Mouse (Mus musculus) myocyte (in vitro differentiated cells): ENCODE data around the gene Atp1b2. TPM values are rescaled to one million over a fixed set of nuclear protein-coding genes. Genes with fewer than 3 reads are reported as not detected.

Source experiments
- H3K27me3 ChIP-seq: one replicate; pipeline ENCODE4 v1.6.1; 2011; ENCODE audit not compliant: control insufficient read depth, insufficient read depth, insufficient read length
- H3K36me3 ChIP-seq: one replicate; pipeline ENCODE4 v1.6.1; 2011; ENCODE audit not compliant: control insufficient read depth, insufficient read depth
- H3K4me2 ChIP-seq: one replicate; pipeline ENCODE4 v1.6.1; 2011; ENCODE audit warnings: low read depth, control low read depth
- H3K4me3 ChIP-seq: one replicate; pipeline ENCODE4 v1.5.1; 2011; ENCODE audit warnings: mild to moderate bottlenecking, control low read depth, moderate library complexity
- H3K79me2 ChIP-seq: one replicate; pipeline ENCODE4 v1.6.1; 2011; ENCODE audit not compliant: control insufficient read depth, insufficient read depth
- H3ac ChIP-seq: one replicate; pipeline ENCODE4 v1.6.1; 2011; ENCODE audit not compliant: control insufficient read depth, insufficient read length
- CEBPB ChIP-seq: IDR thresholded peaks from 2 replicates; pipeline ENCODE4 v1.6.1; 2011; ENCODE audit warnings: mild to moderate bottlenecking, moderate library complexity; ENCODE audit not compliant: poor library complexity, insufficient read depth, severe bottlenecking
- E2F4 ChIP-seq: IDR thresholded peaks from one replicate; pipeline ENCODE4 v1.6.1; 2011; ENCODE audit warnings: mild to moderate bottlenecking, control low read depth, moderate library complexity; ENCODE audit not compliant: insufficient read depth
- MAX ChIP-seq: IDR thresholded peaks from one replicate; pipeline ENCODE4 v1.6.1; 2011; ENCODE audit warnings: low read depth, mild to moderate bottlenecking, control low read depth
- MYOD1 ChIP-seq, 3 experiments: IDR thresholded peaks; one replicate each; pipeline ENCODE4 v1.6.1; 2011; ENCODE audit warnings: control low read depth in 2 of 3, low read depth in 2 of 3, mild to moderate bottlenecking in 2 of 3, moderate library complexity in 1 of 3; ENCODE audit not compliant: insufficient read length in 2 of 3, control insufficient read depth in 1 of 3
- MYOG ChIP-seq, 3 experiments: IDR thresholded peaks; one replicate each; pipeline ENCODE4 v1.6.1; 2011; ENCODE audit warnings: control low read depth in 2 of 3, low read depth in 2 of 3, mild to moderate bottlenecking in 2 of 3; ENCODE audit not compliant: insufficient read length in 2 of 3, control insufficient read depth in 1 of 3, insufficient read depth in 1 of 3
- POLR2A ChIP-seq: IDR thresholded peaks from one replicate; pipeline ENCODE4 v1.6.1; 2011; ENCODE audit warnings: low read depth, mild to moderate bottlenecking, control low read depth, moderate library complexity; ENCODE audit not compliant: insufficient read length
- POLR2AphosphoS2 ChIP-seq: IDR thresholded peaks from one replicate; pipeline ENCODE4 v1.6.1; 2011; ENCODE audit warnings: low read depth, control low read depth; ENCODE audit not compliant: insufficient read length
- REST ChIP-seq: IDR thresholded peaks from one replicate; pipeline ENCODE4 v1.6.1; 2011; ENCODE audit warnings: mild to moderate bottlenecking, control low read depth, moderate library complexity; ENCODE audit not compliant: insufficient read depth, insufficient read length
- SRF ChIP-seq: IDR thresholded peaks from one replicate; pipeline ENCODE4 v1.6.1; 2011; ENCODE audit warnings: low read depth; ENCODE audit not compliant: control insufficient read depth, insufficient read length
- TCF12 ChIP-seq: IDR thresholded peaks from one replicate; pipeline ENCODE4 v1.6.1; 2011; ENCODE audit warnings: mild to moderate bottlenecking, control low read depth; ENCODE audit not compliant: poor library complexity, insufficient read depth, severe bottlenecking
- TCF3 ChIP-seq: IDR thresholded peaks from one replicate; pipeline ENCODE4 v1.6.1; 2011; ENCODE audit warnings: low read depth, control low read depth; ENCODE audit not compliant: insufficient read length
- USF1 ChIP-seq: IDR thresholded peaks from one replicate; pipeline ENCODE4 v1.6.1; 2011; ENCODE audit warnings: low read depth, mild to moderate bottlenecking, control low read depth, moderate library complexity
- polyA plus RNA-seq: library from polyadenylated mRNA; unstranded; fragments of >200 nt; fragmentation: generic; extraction: Trizol; gene quantifications from one replicate; pipeline ENCODE4 v1.2.1, GENCODE M21; 2012; ENCODE audit warnings: missing spikeins

Atp1b2 gene
- polyA plus RNA-seq, 1 experiment, result 6.6 TPM

GRCm38 (mm10) chr11:69592799-69593198 is 12.9 kb downstream of the Atp1b2 start:
- Histone ChIP-seq H3K27me3 (no peaks in the 10 kb centered on the region), H3K4me3 (no peak overlapping the region), H3K79me2 (no peaks in the 10 kb centered on the region), H3K4me2 (no peak overlapping the region), H3ac (no peak overlapping the region), H3K36me3 (peaks cover 13% of the 10 kb centered on the region)
- TF ChIP-seq REST (no peak), CEBPB (no peak), SRF (no peak), MYOD1 (IDR thresholded peaks at IDR 0.05; ENCODE audit: control insufficient read depth in 1 of 3, insufficient read length in 2 of 3, low read depth in 2 of 3) (no peak), MYOG (IDR thresholded peaks at IDR 0.05; ENCODE audit: control insufficient read depth in 1 of 3, insufficient read depth in 1 of 3, insufficient read length in 2 of 3, low read depth in 2 of 3) (no peak), TCF3 (no peak), POLR2A (no peak), MAX (no peak), POLR2AphosphoS2 (no peak)

GRCm38 (mm10) chr11:69591899-69592637 is 13.7 kb downstream of the Atp1b2 start:
- H3K4me3 ChIP-seq, result no peak overlapping the region
- TF ChIP-seq TCF12, result no peak
- TF ChIP-seq MYOD1 (IDR thresholded peaks at IDR 0.05; ENCODE audit: control insufficient read depth in 1 of 3, insufficient read length in 2 of 3, low read depth in 2 of 3), result peak in 1 of 3 experiments; percentile 16
- no peak for TF ChIP-seq POLR2A
- peak overlapping the region; percentile 24 for H3K4me2 ChIP-seq
- H3K36me3 ChIP-seq, result peaks cover 13% of the 10 kb centered on the region
- no peak overlapping the region for H3ac ChIP-seq
- H3K79me2 ChIP-seq, result no peaks in the 10 kb centered on the region
- no peaks in the 10 kb centered on the region for H3K27me3 ChIP-seq

GRCm38 (mm10) chr11:69591424-69591823 is 14.3 kb downstream of the Atp1b2 start:
- Histone ChIP-seq H3K4me2 (peak overlapping the region; percentile 24), H3K36me3 (peaks cover 13% of the 10 kb centered on the region), H3K4me3 (no peak overlapping the region), H3K27me3 (no peaks in the 10 kb centered on the region), H3K79me2 (peaks cover under 1% of the 10 kb centered on the region), H3ac (no peak overlapping the region)
- TF ChIP-seq TCF12 (no peak), SRF (no peak), POLR2A (no peak), CEBPB (no peak), POLR2AphosphoS2 (no peak), MAX (no peak), MYOD1 (IDR thresholded peaks at IDR 0.05; ENCODE audit: control insufficient read depth in 1 of 3, insufficient read length in 2 of 3, low read depth in 2 of 3) (no peak), MYOG (IDR thresholded peaks at IDR 0.05; ENCODE audit: control insufficient read depth in 1 of 3, insufficient read depth in 1 of 3, insufficient read length in 2 of 3, low read depth in 2 of 3) (no peak), REST (no peak), TCF3 (no peak), USF1 (no peak), E2F4 (no peak)

- H3ac ChIP-seq, result no peak overlapping the region
- no peak overlapping the region for H3K4me3 ChIP-seq
- TF ChIP-seq MYOD1 (IDR thresholded peaks at IDR 0.05; ENCODE audit: control insufficient read depth in 1 of 3, insufficient read length in 2 of 3, low read depth in 2 of 3), result no peak
- TF ChIP-seq REST, result no peak
- no peak for TF ChIP-seq E2F4
- TF ChIP-seq CEBPB, result no peak
- TF ChIP-seq TCF3, result no peak
- no peak for TF ChIP-seq POLR2AphosphoS2
- no peak for TF ChIP-seq TCF12
- TF ChIP-seq POLR2A, result no peak
- H3K79me2 ChIP-seq, result peaks cover 9% of the 10 kb centered on the region
- peaks cover 13% of the 10 kb centered on the region for H3K36me3 ChIP-seq
- H3K4me2 ChIP-seq, result no peak overlapping the region
- H3K27me3 ChIP-seq, result no peaks in the 10 kb centered on the region
These were observed 15.1 kb downstream of the Atp1b2 start for GRCm38 (mm10) chr11:69590622-69591021.

GRCm38 (mm10) chr11:69589207-69589834 is 16.4 kb downstream of the Atp1b2 start:
- peaks cover 13% of the 10 kb centered on the region for H3K36me3 ChIP-seq
- H3ac ChIP-seq, result no peak overlapping the region

More at GRCm38 (mm10) chr11:69589207-69589834, 16.4 kb downstream of the Atp1b2 start:
- Histone ChIP-seq H3K4me3 (no peak overlapping the region), H3K27me3 (no peaks in the 10 kb centered on the region), H3K4me2 (no peak overlapping the region), H3K79me2 (peaks cover 22% of the 10 kb centered on the region)
- TF ChIP-seq USF1, result no peak
- no peak for TF ChIP-seq E2F4
- no peak for TF ChIP-seq TCF3
- TF ChIP-seq POLR2AphosphoS2, result no peak
- TF ChIP-seq MAX, result no peak
- TF ChIP-seq MYOD1 (IDR thresholded peaks at IDR 0.05; ENCODE audit: control insufficient read depth in 1 of 3, insufficient read length in 2 of 3, low read depth in 2 of 3), result no peak
- no peak for TF ChIP-seq CEBPB
- TF ChIP-seq TCF12, result no peak
- TF ChIP-seq POLR2A, result no peak
- no peak for TF ChIP-seq SRF
- TF ChIP-seq MYOG (IDR thresholded peaks at IDR 0.05; ENCODE audit: control insufficient read depth in 1 of 3, insufficient read depth in 1 of 3, insufficient read length in 2 of 3, low read depth in 2 of 3), result no peak
- no peak for TF ChIP-seq REST
